Comparison of ENCODE assay signal across 10 mouse cellular contexts in genomic region chr8:122805349-122805748, GRCm38 (mm10). TPM values are rescaled to one million over a fixed set of nuclear protein-coding genes. Genes with fewer than 3 reads are reported as not detected.
DNase-seq lines count a peak whose midpoint lies in the region; ATAC-seq and TF ChIP-seq lines count a peak whose summit lies in the region.
"Had no signal": no experiment of that assay in that cellular context is flagged by ENCODE, and none has a peak within 500 bp of the region (broad histone marks: within the 10 kb centered on the region; RNA-seq: fewer than 3 reads in every experiment).

No protein-coding gene starts in this region.

- no peak for DNase-seq in midbrain, embryonic 11.5 days (ENCODE audit: low spot score, missing footprints)
- peak; percentile 89 for DNase-seq in forebrain, embryonic 14.5 days (ENCODE audit: low spot score)
- peak; percentile 26 to 50 for DNase-seq in left cerebral cortex, postnatal 25 days (ENCODE audit: low spot score in 2 of 2)
- no peak for DNase-seq in liver
- no peak for DNase-seq in thymus, adult 2 months
- DNase-seq in heart, postnatal 36 days, result no peak
- DNase-seq in heart, adult 9 months (ENCODE audit: low spot score in 2 of 2), result no peak

- intact Hi-C loops in left cerebral cortex, postnatal 25 days (cut with DNase I), result no loop called here
- intact Hi-C loops in heart, postnatal 36 days (cut with DNase I), result no loop called here

- TF ChIP-seq CTCF in thymus, adult 2 months (IDR thresholded peaks at IDR 0.05; ENCODE audit: borderline replicate concordance, control insufficient read depth, extremely low read depth, insufficient read depth, low read length, poor library complexity), result no peak

- no peak overlapping the region; the same call in 1 of the 2 replicates for H3K4me2 ChIP-seq in midbrain, embryonic 13.5 days (replicated peaks)
- no peak overlapping the region for H3K4me2 ChIP-seq in midbrain, embryonic 11.5 days
- H3K4me2 ChIP-seq in forebrain, embryonic 14.5 days (ENCODE audit: low read length), result peak overlapping the region; percentile 7; the same call in 1 of the 2 replicates

- H3K9me3 ChIP-seq in midbrain, embryonic 13.5 days, result no peaks in the 10 kb centered on the region
- no peaks in the 10 kb centered on the region for H3K9me3 ChIP-seq in midbrain, embryonic 11.5 days (ENCODE audit: control insufficient read depth, low read length)
- no peaks in the 10 kb centered on the region for H3K9me3 ChIP-seq in forebrain, embryonic 14.5 days (replicated peaks; ENCODE audit: control insufficient read depth, low read length)

- H3K9ac ChIP-seq in midbrain, embryonic 13.5 days (replicated peaks), result no peak overlapping the region
- no peak overlapping the region for H3K9ac ChIP-seq in midbrain, embryonic 11.5 days (ENCODE audit: low read length)
- H3K9ac ChIP-seq in forebrain, embryonic 14.5 days (ENCODE audit: low read length), result no peak overlapping the region; the same call in 1 of the 2 replicates

- 0 out of 2 replicates have a peak, but pooled peaks have one; percentile 7 for ATAC-seq in midbrain, embryonic 13.5 days
- no peak for ATAC-seq in midbrain, embryonic 11.5 days (ENCODE audit: low FRiP score)
- ATAC-seq in forebrain, embryonic 14.5 days, result peak; percentile 51
- ATAC-seq: Patski had no signal

- no peaks in the 10 kb centered on the region for H3K36me3 ChIP-seq in midbrain, embryonic 13.5 days
- no peaks in the 10 kb centered on the region for H3K36me3 ChIP-seq in midbrain, embryonic 11.5 days (ENCODE audit: control insufficient read depth, insufficient read depth, low read length)
- H3K36me3 ChIP-seq in forebrain, embryonic 14.5 days (ENCODE audit: control insufficient read depth, insufficient read depth, low read length), result no peaks in the 10 kb centered on the region
- no peaks in the 10 kb centered on the region for H3K36me3 ChIP-seq in thymus, adult 2 months (ENCODE audit: control insufficient read depth, insufficient read depth, low read length)

- H3K27ac ChIP-seq in midbrain, embryonic 13.5 days, result peak overlapping the region; percentile 92
- H3K27ac ChIP-seq in midbrain, embryonic 11.5 days (ENCODE audit: low read depth, low read length), result no peak overlapping the region
- H3K27ac ChIP-seq in forebrain, embryonic 14.5 days (ENCODE audit: low read depth, low read length), result peak overlapping the region; percentile 93
- H3K27ac ChIP-seq in thymus, adult 2 months (ENCODE audit: control insufficient read depth, insufficient read depth, low read length), result no peak overlapping the region

- no peak for TF ChIP-seq POLR2A in thymus, adult 2 months (IDR thresholded peaks at IDR 0.05; ENCODE audit: control insufficient read depth, extremely low read depth, insufficient read depth, low read length, poor library complexity)

- H3K4me1 ChIP-seq in midbrain, embryonic 13.5 days (replicated peaks), result peaks cover 63% of the 10 kb centered on the region
- peaks cover 26% of the 10 kb centered on the region for H3K4me1 ChIP-seq in midbrain, embryonic 11.5 days (ENCODE audit: control insufficient read depth, insufficient read depth, low read length)
- H3K4me1 ChIP-seq in forebrain, embryonic 14.5 days (ENCODE audit: control insufficient read depth, insufficient read depth, low read length), result peaks cover 53% of the 10 kb centered on the region
- H3K4me1 ChIP-seq in thymus, adult 2 months (replicated peaks; ENCODE audit: control insufficient read depth, insufficient read depth, low read length), result peaks cover 18% of the 10 kb centered on the region

- H3K27me3 ChIP-seq in midbrain, embryonic 13.5 days, result no peaks in the 10 kb centered on the region
- H3K27me3 ChIP-seq in midbrain, embryonic 11.5 days (ENCODE audit: control insufficient read depth, insufficient read depth, low read length), result no peaks in the 10 kb centered on the region
- no peaks in the 10 kb centered on the region; the same call in none of the 2 replicates for H3K27me3 ChIP-seq in forebrain, embryonic 14.5 days (replicated peaks; ENCODE audit: control insufficient read depth, insufficient read depth, low read length)
- H3K27me3 ChIP-seq in thymus, adult 2 months (ENCODE audit: control insufficient read depth, insufficient read depth, low read length), result no peaks in the 10 kb centered on the region
- H3K27me3 ChIP-seq: Patski had no signal

- 29% methylated on average over 3 of the region's 3 CpGs for WGBS in midbrain, embryonic 13.5 days
- WGBS in midbrain, embryonic 11.5 days, result 44% methylated on average over 3 of the region's 3 CpGs
- 4% methylated on average over 3 of the region's 3 CpGs for WGBS in forebrain, embryonic 14.5 days
- 94% methylated on average over 3 of the region's 3 CpGs for WGBS in thymus, adult 2 months

- H3K4me3 ChIP-seq in midbrain, embryonic 13.5 days (replicated peaks), result no peak overlapping the region
- no peak overlapping the region for H3K4me3 ChIP-seq in midbrain, embryonic 11.5 days (ENCODE audit: low read depth, low read length)
- no peak overlapping the region for H3K4me3 ChIP-seq in forebrain, embryonic 14.5 days (ENCODE audit: low read depth, low read length)
- no peak overlapping the region for H3K4me3 ChIP-seq in thymus, adult 2 months (ENCODE audit: control insufficient read depth, insufficient read depth, low read length)
- H3K4me3 ChIP-seq: erythroblast, embryonic 14.5 days had no signal

RNA-seq across cellular contexts. Expression of gene Acsf3, which starts 30.1 kb away (rescaled TPM):
- 17.9 and 18.7 TPM in 2 replicates for polyA plus RNA-seq in midbrain, embryonic 13.5 days (2015; fragmentation: Nextera tagmentation; extraction: Ambion mirVana)
- 13.9 and 14.9 TPM in 2 replicates for polyA plus RNA-seq in midbrain, embryonic 11.5 days (2014; fragmentation: Nextera tagmentation; extraction: Ambion mirVana)
- polyA plus RNA-seq in forebrain, embryonic 14.5 days (2014; fragmentation: Nextera tagmentation; extraction: Ambion mirVana), result 13.7 and 15.8 TPM in 2 replicates
- 10 to 100 TPM; 20.5 to 22.8 TPM for total RNA-seq in left cerebral cortex, postnatal 25 days (2021)
- 17.5 and 19.6 TPM in 2 replicates for polyA plus RNA-seq in thymus, adult 2 months (2012; rRNA removed)
- 10 to 100 TPM; 28.3 to 30.6 TPM for total RNA-seq in heart, postnatal 36 days (2021)

RNA-seq across cellular contexts. Expression of gene Cdh15, which starts 42.4 kb away (rescaled TPM):
- polyA plus RNA-seq in midbrain, embryonic 13.5 days (2015; fragmentation: Nextera tagmentation; extraction: Ambion mirVana), result 1.00 and 1.1 TPM in 2 replicates
- 0.47 and 0.59 TPM in 2 replicates for polyA plus RNA-seq in midbrain, embryonic 11.5 days (2014; fragmentation: Nextera tagmentation; extraction: Ambion mirVana)
- polyA plus RNA-seq in forebrain, embryonic 14.5 days (2014; fragmentation: Nextera tagmentation; extraction: Ambion mirVana), result 0.69 and 1.4 TPM in 2 replicates
- under 1 TPM; 0.41 to 0.62 TPM for total RNA-seq in left cerebral cortex, postnatal 25 days (2021)
- 0.11 and 0.13 TPM in 2 replicates for polyA plus RNA-seq in thymus, adult 2 months (2012; rRNA removed)
- total RNA-seq in heart, postnatal 36 days (2021), result not detected
- polyA plus RNA-seq: erythroblast, embryonic 14.5 days had no signal

Comparison
In these comparisons a context has a peak if more than half of its experiments do, and no peak if none do; other contexts are left out.
1. H3K27ac ChIP-seq: peak in midbrain, embryonic 13.5 days (single experiment) and forebrain, embryonic 14.5 days (single experiment); none in midbrain, embryonic 11.5 days (single experiment) and thymus, adult 2 months (single experiment).
2. DNase-seq: peak in forebrain, embryonic 14.5 days (single experiment) and left cerebral cortex, postnatal 25 days (2 of 2); none in midbrain, embryonic 11.5 days (single experiment), liver (single experiment), thymus, adult 2 months (single experiment), heart, postnatal 36 days (0 of 2) and heart, adult 9 months (0 of 2).